Mouse (Mus musculus) spleen, postnatal 14 days (tissue): ENCODE data around the gene Scnn1a.

Experiments
- DNase-seq, 2 experiments: peaks; one replicate each; pipeline ENCODE4 v3.0.0; 2021 to 2022; ENCODE audit warnings: low spot score in 2 of 2

Gene Scnn1a

GRCm38 (mm10) chr6:125361467-125362291, 41.2 kb downstream of the Scnn1a start:
- no peak for DNase-seq

GRCm38 (mm10) chr6:125363021-125363420, 42.6 kb downstream of the Scnn1a start:
- DNase-seq, result no peak

- DNase-seq, result no peak
Observed at GRCm38 (mm10) chr6:125363451-125364242, 43.2 kb downstream of the Scnn1a start.

GRCm38 (mm10) chr6:125364448-125364847, 44.0 kb downstream of the Scnn1a start:
- DNase-seq, result no peak

- no peak for DNase-seq
Observed at GRCm38 (mm10) chr6:125365522-125365921, 45.1 kb downstream of the Scnn1a start.

GRCm38 (mm10) chr6:125366133-125366532, 45.7 kb downstream of the Scnn1a start:
- no peak for DNase-seq

GRCm38 (mm10) chr6:125367758-125368371, 47.4 kb downstream of the Scnn1a start:
- DNase-seq, result no peak

GRCm38 (mm10) chr6:125377042-125377441, 56.6 kb downstream of the Scnn1a start:
- no peak for DNase-seq

GRCm38 (mm10) chr6:125377582-125378451, 57.4 kb downstream of the Scnn1a start:
- peak in 1 of 2 experiments; percentile 27 for DNase-seq

- no peak for DNase-seq
Observed at GRCm38 (mm10) chr6:125378621-125379020, 58.2 kb downstream of the Scnn1a start.

GRCm38 (mm10) chr6:125379781-125380180, 59.3 kb downstream of the Scnn1a start:
- DNase-seq, result no peak

GRCm38 (mm10) chr6:125380372-125381360, 60.2 kb downstream of the Scnn1a start, which contains the start of gene Plekhg6:
Plekhg6 (minus strand) TSS chr6:125380793.
- no peak for DNase-seq

- no peak for DNase-seq
Observed at GRCm38 (mm10) chr6:125382024-125382423, 61.6 kb downstream of the Scnn1a start.

GRCm38 (mm10) chr6:125385066-125385974, 64.9 kb downstream of the Scnn1a start:
- DNase-seq, result no peak

- DNase-seq, result no peak
Observed at GRCm38 (mm10) chr6:125386080-125386479, 65.6 kb downstream of the Scnn1a start.

GRCm38 (mm10) chr6:125389853-125390252, 69.4 kb downstream of the Scnn1a start:
- no peak for DNase-seq
